Mouse (Mus musculus) urinary bladder, adult 2 months (tissue): ENCODE data around the gene Bglap. TPM values are rescaled to one million over a fixed set of nuclear protein-coding genes. Genes with fewer than 3 reads are reported as not detected.
"Not testable (repeated sequence)": the region's sequence is repeated elsewhere in the genome, so short reads cannot be mapped to it uniquely, and the experiment has no call there.

Source experiments
- DNase-seq: peaks from one replicate; pipeline ENCODE4 v3.0.0; 2022; ENCODE audit warnings: low spot score
- polyA plus RNA-seq: library from polyadenylated mRNA; depleted of rRNA; stranded (reverse); fragments of >200 nt; gene quantifications from 2 replicates; pipeline ENCODE4 v1.2.3, GENCODE M21; 2012

Bglap gene
- polyA plus RNA-seq, 1 experiment = 0.89 TPM

- no peak for DNase-seq
Observed at GRCm38 (mm10) chr3:88393776-88394375, 9.6 kb upstream of the Bglap start.

GRCm38 (mm10) chr3:88382383-88382782 is 1.9 kb downstream of the Bglap start:
- not testable (repeated sequence) for DNase-seq

- not testable (repeated sequence) for DNase-seq
Observed at GRCm38 (mm10) chr3:88381389-88382315, 2.6 kb downstream of the Bglap start.

- not testable (repeated sequence) for DNase-seq
Observed at GRCm38 (mm10) chr3:88378599-88378998, 5.7 kb downstream of the Bglap start, which contains the start of gene Bglap2. Gene Bglap2, minus strand, starts transcription at chr3:88378699.

- DNase-seq = not testable (repeated sequence)
Observed at GRCm38 (mm10) chr3:88376644-88377043, 7.6 kb downstream of the Bglap start.

GRCm38 (mm10) chr3:88375750-88376626 is 8.3 kb downstream of the Bglap start:
- DNase-seq = not testable (repeated sequence)

- DNase-seq = not testable (repeated sequence)
Observed at GRCm38 (mm10) chr3:88372643-88373042, 11.6 kb downstream of the Bglap start, which contains the start of gene Bglap3. Gene Bglap3, minus strand, starts transcription at chr3:88372743.

- DNase-seq = not testable (repeated sequence)
Observed at GRCm38 (mm10) chr3:88368511-88368910, 15.8 kb downstream of the Bglap start.

- DNase-seq = not testable (repeated sequence)
Observed at GRCm38 (mm10) chr3:88367517-88367916, 16.7 kb downstream of the Bglap start.

- DNase-seq = not testable (repeated sequence)
Observed at GRCm38 (mm10) chr3:88366830-88367428, 17.3 kb downstream of the Bglap start.

GRCm38 (mm10) chr3:88365705-88366361 is 18.4 kb downstream of the Bglap start:
- no peak for DNase-seq

GRCm38 (mm10) chr3:88364337-88364736 is 19.9 kb downstream of the Bglap start, which contains the start of gene Paqr6:
Gene Paqr6, plus strand, starts transcription at chr3:88364584.
- peak; percentile 47 for DNase-seq

GRCm38 (mm10) chr3:88363700-88364099 is 20.6 kb downstream of the Bglap start:
- DNase-seq = no peak

- no peak for DNase-seq
Observed at GRCm38 (mm10) chr3:88361612-88362313, 22.5 kb downstream of the Bglap start.

- DNase-seq = no peak
Observed at GRCm38 (mm10) chr3:88361096-88361495, 23.2 kb downstream of the Bglap start.

- DNase-seq = no peak
Observed at GRCm38 (mm10) chr3:88359989-88360388, 24.3 kb downstream of the Bglap start.

- no peak for DNase-seq
Observed at GRCm38 (mm10) chr3:88359584-88359983, 24.7 kb downstream of the Bglap start.

GRCm38 (mm10) chr3:88354396-88355165 is 29.7 kb downstream of the Bglap start:
- no peak for DNase-seq

GRCm38 (mm10) chr3:88352907-88353306 is 31.4 kb downstream of the Bglap start:
- DNase-seq = no peak
